Mouse (Mus musculus) midbrain, embryonic 12.5 days (tissue): ENCODE results near the gene Eomes. TPM values are rescaled to one million over a fixed set of nuclear protein-coding genes. Genes with fewer than 3 reads are reported as not detected.

Experiments used
- ATAC-seq: fragments of 200-750 bp; cut with Nextera tagmentation; 2 replicates; pipeline ENCODE4 v1.8.0; 2017; ENCODE audit warnings: low read depth, moderate TSS enrichment, moderate library complexity; ENCODE audit not compliant: low FRiP score
- H3K27ac ChIP-seq: fragments of 300-500 bp; sonication (generic); replicated peaks from 2 replicates; pipeline ENCODE4 v1.5.1; 2016; ENCODE audit warnings: mild to moderate bottlenecking
- H3K27me3 ChIP-seq: fragments of 300-500 bp; sonication (generic); 2 replicates; pipeline ENCODE4 v1.6.1; 2016; ENCODE audit warnings: mild to moderate bottlenecking
- H3K36me3 ChIP-seq: fragments of 300-500 bp; sonication (generic); 2 replicates; pipeline ENCODE4 v1.6.1; 2016
- H3K4me1 ChIP-seq: fragments of 300-500 bp; sonication (generic); 2 replicates; pipeline ENCODE4 v1.6.1; 2016
- H3K4me2 ChIP-seq: fragments of 300-500 bp; sonication (generic); replicated peaks from 2 replicates; pipeline ENCODE4 v1.6.1; 2016; ENCODE audit warnings: mild to moderate bottlenecking, moderate library complexity
- H3K4me3 ChIP-seq: fragments of 300-500 bp; sonication (generic); 2 replicates; pipeline ENCODE4 v1.5.1; 2016; ENCODE audit warnings: mild to moderate bottlenecking
- H3K9ac ChIP-seq: fragments of 300-500 bp; sonication (generic); replicated peaks from 2 replicates; pipeline ENCODE4 v1.6.1; 2016; ENCODE audit warnings: mild to moderate bottlenecking, moderate library complexity
- H3K9me3 ChIP-seq: fragments of 300-500 bp; sonication (generic); 2 replicates; pipeline ENCODE4 v1.6.1; 2016; ENCODE audit warnings: mild to moderate bottlenecking
- WGBS: fragments of 180-500 bp; shearing (Covaris S2); methylation state at CpG from one replicate; pipeline ENCODE4 v1.1.7; 2016; 5-methylcytosine and 5-hydroxymethylcytosine counted together
- polyA plus RNA-seq: library from polyadenylated mRNA; unstranded; fragments of >200 nt; fragmentation: Nextera tagmentation; extraction: Ambion mirVana; gene quantifications from 2 replicates; pipeline ENCODE4 v1.2.1, GENCODE M21; 2016

Gene Eomes
- polyA plus RNA-seq, 1 experiment from 2014 or later = 0.85 TPM

- Histone ChIP-seq H3K27ac (no peak overlapping the region), H3K27me3 (no peaks in the 10 kb centered on the region), H3K9ac (no peak overlapping the region), H3K9me3 (no peaks in the 10 kb centered on the region), H3K4me1 (peaks cover 3% of the 10 kb centered on the region; the same call in 1 of the 2 replicates), H3K4me3 (no peak overlapping the region), H3K4me2 (no peak overlapping the region), H3K36me3 (peaks cover 53% of the 10 kb centered on the region)
- 83% methylated on average over 11 of the region's 11 CpGs for WGBS
- no peak for ATAC-seq
These were observed 45.7 kb downstream of the Eomes start for GRCm38 (mm10) chr9:118523738-118524137.

- 92% methylated on average over 18 of the region's 18 CpGs for WGBS
These were observed 49.0 kb downstream of the Eomes start for GRCm38 (mm10) chr9:118527056-118527455.

DNA sequence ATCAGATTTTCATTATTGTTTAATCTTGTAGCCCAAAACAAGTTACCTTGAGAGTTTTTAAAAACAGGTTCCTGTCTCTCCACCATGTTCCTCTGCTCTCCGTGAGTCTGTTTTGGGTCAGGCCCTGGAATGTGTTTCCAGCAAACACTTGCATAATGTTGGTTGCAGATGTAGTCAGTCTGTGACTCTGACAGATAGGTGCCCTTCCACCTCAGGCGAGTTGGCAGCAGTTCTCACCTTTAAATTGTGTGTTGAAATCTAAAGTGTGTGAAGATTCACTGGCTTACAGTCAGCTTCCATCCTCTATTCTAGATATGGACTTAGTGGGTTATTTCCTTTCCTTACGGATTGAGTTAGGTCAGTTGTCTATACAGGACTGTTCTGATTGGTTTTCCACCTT is 51.8 kb downstream of the Eomes start:
- peaks cover 83% of the 10 kb centered on the region for H3K36me3 ChIP-seq
- H3K27me3 ChIP-seq = no peaks in the 10 kb centered on the region
- H3K4me1 ChIP-seq = no peaks in the 10 kb centered on the region
- H3K4me3 ChIP-seq = no peak overlapping the region
- WGBS = 89% methylated on average over 3 of the region's 3 CpGs
- H3K4me2 ChIP-seq = no peak overlapping the region
- no peak for ATAC-seq
- no peak overlapping the region for H3K27ac ChIP-seq
- H3K9me3 ChIP-seq = no peaks in the 10 kb centered on the region
- no peak overlapping the region for H3K9ac ChIP-seq

More at GRCm38 (mm10) chr9:118527056-118527455, 49.0 kb downstream of the Eomes start:
- no peak for ATAC-seq
- H3K27ac ChIP-seq = no peak overlapping the region
- H3K4me1 ChIP-seq = no peaks in the 10 kb centered on the region
- H3K27me3 ChIP-seq = no peaks in the 10 kb centered on the region
- H3K4me3 ChIP-seq = no peak overlapping the region
- no peak overlapping the region for H3K4me2 ChIP-seq
- peaks cover 83% of the 10 kb centered on the region for H3K36me3 ChIP-seq
- no peak overlapping the region for H3K9ac ChIP-seq
- no peaks in the 10 kb centered on the region for H3K9me3 ChIP-seq

GRCm38 (mm10) chr9:118530679-118531078 is 52.7 kb downstream of the Eomes start:
- H3K4me3 ChIP-seq = no peak overlapping the region
- ATAC-seq = no peak
- no peak overlapping the region for H3K27ac ChIP-seq
- H3K9ac ChIP-seq = no peak overlapping the region
- H3K4me1 ChIP-seq = no peaks in the 10 kb centered on the region
- no peaks in the 10 kb centered on the region for H3K9me3 ChIP-seq
- H3K36me3 ChIP-seq = peaks cover 83% of the 10 kb centered on the region
- no peaks in the 10 kb centered on the region for H3K27me3 ChIP-seq
- H3K4me2 ChIP-seq = no peak overlapping the region
- WGBS = 87% methylated on average over 6 of the region's 6 CpGs

GRCm38 (mm10) chr9:118532516-118533205 is 54.6 kb downstream of the Eomes start:
- H3K4me3 ChIP-seq = no peak overlapping the region
- no peaks in the 10 kb centered on the region for H3K4me1 ChIP-seq
- H3K27me3 ChIP-seq = no peaks in the 10 kb centered on the region
- peaks cover 83% of the 10 kb centered on the region for H3K36me3 ChIP-seq
- no peaks in the 10 kb centered on the region for H3K9me3 ChIP-seq
- 92% methylated on average over 7 of the region's 7 CpGs for WGBS
- ATAC-seq = no peak
- H3K27ac ChIP-seq = no peak overlapping the region
- H3K4me2 ChIP-seq = no peak overlapping the region
- H3K9ac ChIP-seq = no peak overlapping the region

Other genes with a start within 250 kb of the Eomes start
- gene Golga4, start 28.1 kb downstream of the Eomes start, polyA plus RNA-seq = 69.3 and 70.9 TPM in 2 replicates
- 6.4 and 10.6 TPM in 2 replicates for gene Itga9, start 128.5 kb downstream of the Eomes start, polyA plus RNA-seq